Mouse (Mus musculus) CH12F3 (cell line): Measurements from ENCODE around the gene Iah1.

Experiments
- in situ Hi-C: fragments of 300-500 bp; cut with MboI; formaldehyde crosslinking; loops from 2 replicates; pipeline ENCODE4 v1.14.3; 2020; ENCODE audit warnings: low sequenced_read_pairs

Iah1 gene

DNA sequence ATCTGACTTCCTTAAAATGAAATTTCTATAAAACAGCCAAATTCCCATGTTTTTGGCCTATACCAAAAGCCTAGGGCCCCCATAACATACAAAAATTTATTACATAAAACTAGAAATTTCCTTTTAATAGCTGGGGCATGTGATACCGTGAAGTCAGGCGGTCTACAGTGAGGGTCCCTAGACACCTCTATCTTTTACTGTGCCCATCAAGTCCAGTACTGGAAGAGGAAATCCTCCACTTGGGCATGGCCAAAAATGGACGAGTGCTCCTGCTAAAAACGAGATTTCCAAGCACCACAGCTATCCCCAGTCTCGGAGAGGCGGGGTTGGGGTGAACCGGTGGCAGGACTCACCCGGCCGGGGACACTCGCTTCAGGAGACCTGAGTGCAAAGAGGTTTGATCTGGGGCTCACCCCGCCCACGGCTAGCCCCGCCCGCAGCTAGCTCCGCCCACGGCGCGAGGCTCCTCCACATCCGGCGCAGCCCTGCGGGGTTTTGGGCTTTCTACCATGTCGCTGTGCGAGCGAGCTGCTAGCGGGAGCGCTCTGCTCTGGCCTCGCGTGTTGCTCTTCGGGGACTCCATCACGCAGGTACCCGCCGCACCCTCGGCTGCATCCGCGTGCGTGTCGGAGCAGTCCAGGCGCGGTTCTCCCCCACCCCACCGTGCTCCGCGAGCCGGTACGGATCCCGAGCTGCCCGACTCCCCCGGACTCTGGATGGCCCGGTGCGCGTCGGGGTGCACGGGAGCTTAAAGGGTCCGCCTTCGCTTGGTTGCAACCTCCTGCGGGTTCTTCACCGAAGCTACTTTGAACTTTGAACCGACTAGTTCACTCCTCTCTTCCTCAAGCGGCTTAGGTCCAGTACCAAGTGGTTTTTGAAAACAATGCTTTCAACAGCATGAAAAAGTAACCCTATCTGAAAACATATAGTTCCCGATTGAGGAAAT is at the start of gene Iah1:
Gene Iah1, plus strand, starts transcription at position 467 of the 946 bp plus-strand sequence.
- in situ Hi-C loops = no loop called here

DNA sequence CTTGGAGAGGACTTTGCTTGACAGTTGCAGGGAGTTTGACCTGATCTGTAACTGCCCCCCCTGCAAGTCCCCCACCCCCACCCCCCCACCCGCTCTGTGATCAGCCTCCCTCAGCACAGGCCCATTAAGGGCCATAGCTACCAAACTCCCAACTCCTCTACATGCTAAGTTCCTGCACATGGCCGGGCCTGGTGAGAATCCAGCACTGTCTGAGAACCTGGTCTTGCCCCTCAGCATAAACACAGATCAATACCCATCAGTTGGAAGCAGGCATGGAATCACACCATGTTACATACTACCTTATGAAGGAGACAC is 49.4 kb upstream of the Iah1 start:
- in situ Hi-C loops = no loop called here

DNA sequence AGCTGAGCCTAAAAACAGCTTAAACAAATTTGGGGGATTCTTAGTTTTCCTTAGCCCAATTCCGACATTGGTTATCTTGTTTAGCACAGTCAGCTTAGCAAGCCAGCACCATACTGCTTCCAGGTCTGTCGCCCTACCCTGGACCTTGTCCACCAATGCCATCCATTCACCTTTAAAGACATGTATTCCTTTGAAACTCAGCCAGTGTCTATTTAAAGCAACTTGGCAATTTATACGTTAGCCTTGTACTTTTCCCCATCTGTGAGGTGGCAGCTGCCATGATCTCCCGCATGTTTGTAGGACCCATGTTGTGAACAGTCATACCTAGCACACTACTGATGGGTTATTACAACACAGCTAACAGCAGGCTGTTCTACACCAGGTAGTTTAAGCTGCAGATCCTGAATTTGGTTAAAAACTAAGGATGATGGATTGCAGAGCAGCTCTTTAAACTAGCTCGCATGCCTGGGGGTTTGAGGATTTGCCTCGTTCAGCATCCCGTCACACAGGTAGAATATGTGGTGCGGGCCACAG is 48.0 kb upstream of the Iah1 start:
- in situ Hi-C loops = no loop called here

DNA sequence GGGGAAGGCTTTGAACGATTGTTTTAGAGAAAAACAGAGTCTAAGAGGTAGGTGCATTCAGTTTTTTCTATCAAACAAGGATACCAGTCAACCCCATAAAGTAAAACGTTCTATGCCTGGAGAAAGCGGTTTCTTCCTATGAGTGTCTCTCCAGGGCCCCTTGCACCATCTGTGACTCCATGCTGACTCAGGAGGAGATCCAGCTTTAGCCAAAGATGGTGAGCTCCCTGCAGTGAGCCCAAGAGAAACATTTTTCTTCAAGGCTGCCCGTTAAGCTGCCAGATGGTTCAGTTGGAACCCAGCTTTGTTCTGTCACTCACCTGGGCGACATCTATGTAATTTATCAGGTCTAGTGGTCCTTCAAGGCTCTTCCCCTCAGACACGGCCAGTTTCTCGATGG is 41.7 kb upstream of the Iah1 start:
- in situ Hi-C loops = no loop called here

DNA sequence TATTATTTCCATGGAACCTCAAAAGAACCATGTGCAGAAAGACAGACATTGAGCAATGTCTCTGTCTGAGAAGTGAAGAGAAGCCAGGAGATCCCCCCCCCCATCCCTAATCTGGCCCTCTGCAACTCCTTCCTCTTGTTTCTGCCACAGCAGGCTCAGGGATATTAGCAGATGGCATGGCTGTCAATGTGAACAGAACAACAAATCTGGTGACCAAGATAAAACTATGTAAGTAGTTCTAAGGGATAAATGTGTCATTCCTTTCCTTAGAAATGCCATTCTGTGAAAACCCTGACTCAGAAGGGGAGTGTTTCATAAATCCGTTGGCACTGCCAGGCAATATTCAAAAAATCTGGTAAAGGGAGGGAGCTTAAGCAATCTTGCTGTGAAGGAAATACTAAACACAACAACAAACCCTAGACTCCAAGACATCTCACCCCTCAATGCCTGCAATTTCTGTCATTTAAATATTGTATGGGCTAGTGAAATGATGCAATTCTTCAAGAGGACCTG is 38.8 kb upstream of the Iah1 start:
- in situ Hi-C loops = no loop called here

DNA sequence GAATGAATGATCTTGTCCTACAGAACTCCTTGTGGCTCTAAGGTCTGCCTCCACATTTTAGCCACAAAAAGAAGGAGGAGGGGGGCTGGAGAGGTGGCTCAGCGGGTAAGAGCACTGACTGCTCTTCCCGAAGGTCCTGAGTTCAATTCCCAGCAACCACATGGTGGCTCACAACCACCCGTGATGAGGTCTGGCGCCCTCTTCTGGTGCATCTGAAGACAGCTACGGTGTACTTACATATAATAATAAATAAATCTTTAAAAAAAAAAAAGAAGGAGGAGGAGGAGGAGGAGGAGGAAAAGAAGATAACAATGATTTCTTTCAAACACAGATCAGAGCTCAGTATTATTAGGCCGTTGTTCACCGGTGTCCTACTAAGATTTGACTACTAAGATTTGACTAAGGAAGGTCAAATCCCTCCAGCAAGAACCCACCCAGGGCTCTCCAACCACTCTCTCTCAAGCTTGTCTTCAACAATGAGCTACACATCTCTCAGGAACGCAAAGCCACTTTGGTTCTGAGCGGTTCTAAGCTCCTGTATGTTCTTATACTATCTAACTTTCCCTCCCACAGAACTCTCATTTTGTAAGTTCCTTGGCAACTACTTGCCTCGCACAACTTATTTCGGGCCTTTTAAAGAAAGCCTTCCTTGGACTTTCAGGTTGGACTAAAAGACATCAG is 31.3 kb upstream of the Iah1 start, which contains the start of gene Cpsf3:
Gene Cpsf3, plus strand, starts transcription at position 631 of the 681 bp plus-strand sequence.
- in situ Hi-C loops = no loop called here

DNA sequence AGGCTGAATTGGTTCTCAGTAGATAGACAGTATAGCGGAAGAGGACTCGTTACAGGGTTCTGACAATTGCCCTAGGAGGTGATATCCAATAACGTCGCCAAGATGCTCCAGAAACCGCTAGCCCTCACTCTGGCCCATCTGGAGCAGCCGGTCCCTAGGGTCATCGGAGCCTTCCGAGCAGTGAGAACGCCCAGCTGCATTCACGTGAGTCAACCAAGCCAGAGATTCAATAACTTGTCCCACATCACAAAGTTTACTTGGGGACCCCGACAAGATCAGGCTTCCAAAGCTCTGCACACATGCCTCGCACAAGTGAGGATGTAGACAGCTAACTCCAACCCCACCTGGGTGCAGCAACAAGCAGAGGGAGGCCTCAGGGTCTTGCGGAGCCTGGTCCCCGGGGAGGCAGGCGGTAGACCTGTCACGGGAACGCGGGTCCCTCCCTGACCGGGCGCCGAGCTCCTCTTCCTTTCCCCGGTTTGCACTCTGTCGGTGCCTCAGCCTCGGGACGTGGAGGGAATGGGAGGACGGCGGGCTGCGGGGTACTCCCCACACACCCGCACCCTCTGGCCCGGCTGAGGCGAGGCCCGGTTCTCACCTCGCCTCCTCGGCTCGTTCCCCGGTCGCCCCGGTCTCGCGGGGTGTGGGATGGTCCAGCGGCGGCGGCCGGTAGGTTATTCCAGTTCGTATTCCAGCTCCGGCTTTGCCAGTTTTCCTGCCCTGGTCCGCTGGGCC is 30.5 kb upstream of the Iah1 start:
- in situ Hi-C loops = no loop called here

DNA sequence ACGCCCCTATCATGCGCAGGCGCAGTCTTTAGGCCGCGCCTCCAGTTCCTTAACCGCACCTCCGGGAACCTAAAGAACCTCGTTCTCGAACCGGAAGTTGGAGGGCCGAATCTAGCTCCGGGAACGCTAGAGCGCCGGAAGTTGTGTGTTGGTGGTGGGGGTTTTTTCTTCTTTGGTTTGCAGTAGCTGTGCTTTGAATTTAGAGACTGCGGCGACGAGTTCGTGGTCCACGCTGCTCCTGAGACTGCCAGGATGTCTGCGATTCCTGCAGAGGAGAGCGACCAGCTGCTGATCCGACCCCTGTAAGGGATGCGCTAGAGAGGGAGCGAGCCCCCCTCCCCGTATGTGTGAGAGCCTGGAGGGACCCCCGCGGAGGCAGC is 30.0 kb upstream of the Iah1 start, which contains the start of gene Itgb1bp1:
Gene Itgb1bp1, minus strand, starts transcription at position 42 of the 380 bp plus-strand sequence.
- in situ Hi-C loops = no loop called here

DNA sequence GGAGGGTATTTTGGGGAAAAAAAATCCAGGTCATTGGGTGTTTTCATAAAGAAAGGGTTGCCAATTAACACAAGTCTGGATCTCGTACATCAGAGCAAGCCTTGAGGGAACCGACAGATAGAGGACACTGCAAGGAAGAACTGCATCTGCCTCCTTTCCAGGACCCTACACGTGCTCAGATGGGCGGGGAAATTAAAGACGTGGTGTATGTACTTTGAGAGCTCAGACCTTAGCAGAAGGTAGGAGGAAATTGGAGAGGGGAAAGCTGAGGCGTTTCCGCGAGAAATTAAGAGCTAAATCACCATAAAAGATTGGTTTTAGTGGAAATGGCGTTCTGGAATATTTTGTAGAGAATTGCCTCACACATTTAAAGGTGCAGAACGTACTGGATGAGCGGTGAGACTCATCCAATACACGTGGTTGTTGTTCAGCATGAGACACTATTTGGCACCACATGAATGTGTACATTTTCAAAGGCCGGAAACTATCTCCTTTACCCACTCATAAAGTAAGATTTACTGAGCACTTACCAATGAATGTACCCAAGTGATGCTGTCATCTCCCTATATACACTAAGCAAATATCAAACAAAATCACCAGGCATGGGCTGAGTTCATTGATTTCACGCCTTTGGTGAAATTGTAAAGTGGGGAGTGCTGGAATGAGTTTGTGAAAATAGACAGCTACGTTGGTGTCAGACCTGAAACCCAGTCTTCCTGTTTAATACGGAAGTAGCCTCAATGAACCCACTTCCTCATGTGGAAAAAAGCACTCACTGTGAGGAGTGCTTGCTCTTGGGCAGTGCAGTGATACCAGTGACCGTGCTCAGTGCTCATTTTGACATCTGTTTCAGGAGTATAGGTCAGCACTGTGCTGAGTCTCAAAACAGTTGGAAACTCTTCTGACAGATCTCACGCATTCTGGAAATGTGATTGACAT is 29.2 kb upstream of the Iah1 start:
- in situ Hi-C loops = no loop called here

DNA sequence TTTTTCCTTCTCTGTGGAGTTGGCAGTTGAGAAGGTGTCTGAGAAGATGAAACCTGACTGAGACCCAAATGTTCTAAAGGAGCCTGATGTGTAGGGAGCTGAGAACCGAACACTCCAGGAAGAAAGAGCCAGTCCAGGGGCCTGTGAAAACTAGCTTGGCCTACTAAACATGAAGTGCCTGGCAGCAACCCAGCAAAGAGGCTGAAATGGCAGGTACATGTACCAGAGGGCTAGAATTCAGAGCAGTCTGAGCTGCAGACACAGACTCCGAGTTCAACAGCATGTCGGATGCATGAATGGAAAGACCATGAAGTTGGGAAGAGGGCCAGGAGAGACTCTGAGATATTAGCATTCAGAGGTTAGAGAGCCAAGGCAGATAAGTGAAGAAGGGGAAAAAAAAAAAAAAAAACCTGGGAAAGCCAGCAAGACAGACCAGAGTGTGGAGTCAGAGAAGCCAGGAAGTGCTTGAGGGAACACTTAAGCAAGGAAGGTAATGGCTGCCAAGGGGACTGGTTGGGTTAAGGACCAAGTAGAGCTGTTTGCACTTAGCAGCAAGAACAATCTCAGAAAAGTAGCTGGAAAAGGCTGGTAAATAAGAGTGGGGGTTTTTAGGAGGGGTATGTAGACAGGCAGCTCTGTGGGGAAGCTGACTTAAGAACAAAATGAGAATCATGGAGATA is 27.3 kb upstream of the Iah1 start:
- in situ Hi-C loops = no loop called here

DNA sequence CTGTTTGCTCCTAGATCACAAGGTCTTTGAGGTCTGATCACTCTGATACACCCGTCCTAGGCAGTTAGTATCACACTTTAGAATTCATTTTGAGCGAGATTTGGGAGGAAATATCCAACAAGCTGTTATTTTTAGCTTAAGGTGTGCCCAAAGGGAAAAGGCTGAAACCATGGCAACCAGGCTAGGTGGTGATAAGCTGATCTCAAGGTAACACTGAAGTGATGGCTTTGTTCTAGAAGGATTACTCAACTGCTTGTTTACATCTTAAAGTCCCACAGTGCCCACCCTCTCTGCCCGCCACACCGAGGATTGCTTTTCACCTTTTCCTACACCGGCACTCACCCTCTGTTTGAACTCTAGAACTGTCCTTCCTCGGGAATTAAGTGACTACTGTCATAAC is 26.5 kb upstream of the Iah1 start:
- in situ Hi-C loops = no loop called here

DNA sequence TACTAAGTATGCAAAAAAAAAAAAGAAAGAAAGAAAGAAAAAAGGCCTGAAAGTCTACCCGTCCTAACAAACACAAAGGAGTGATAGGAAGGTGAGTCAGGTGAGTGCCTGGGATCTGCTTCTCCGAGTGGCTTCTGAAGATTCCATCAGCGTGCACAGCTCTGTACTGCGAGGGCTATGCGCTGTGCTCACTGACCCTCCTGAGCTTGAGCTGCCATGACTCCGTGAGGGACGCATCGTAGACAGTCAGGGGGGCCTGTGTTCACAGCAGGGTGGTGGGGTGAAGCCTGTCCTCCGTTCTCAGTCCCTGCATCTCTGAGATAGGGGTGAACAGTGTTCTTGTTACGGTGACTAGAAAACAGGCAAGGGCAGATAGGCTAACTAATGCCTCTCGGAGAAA is 17.3 kb upstream of the Iah1 start:
- in situ Hi-C loops = no loop called here

DNA sequence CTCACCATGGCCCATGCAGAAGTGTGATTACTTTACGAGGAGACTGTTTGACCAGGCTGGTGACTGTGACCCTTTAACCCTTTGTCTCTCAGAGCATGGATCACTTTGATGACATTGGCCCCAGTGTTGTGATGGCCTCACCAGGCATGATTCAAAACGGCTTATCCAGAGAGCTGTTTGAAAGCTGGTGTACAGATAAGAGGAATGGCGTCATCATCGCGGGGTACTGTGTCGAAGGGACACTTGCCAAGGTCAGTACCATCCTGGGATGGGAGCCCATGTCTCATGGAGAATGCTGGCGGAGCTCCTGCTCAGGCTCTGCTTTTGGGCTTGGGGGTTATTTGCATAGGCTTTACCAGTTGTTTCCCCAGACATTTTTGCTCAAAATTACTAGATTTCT is 14.9 kb upstream of the Iah1 start:
- in situ Hi-C loops = no loop called here

DNA sequence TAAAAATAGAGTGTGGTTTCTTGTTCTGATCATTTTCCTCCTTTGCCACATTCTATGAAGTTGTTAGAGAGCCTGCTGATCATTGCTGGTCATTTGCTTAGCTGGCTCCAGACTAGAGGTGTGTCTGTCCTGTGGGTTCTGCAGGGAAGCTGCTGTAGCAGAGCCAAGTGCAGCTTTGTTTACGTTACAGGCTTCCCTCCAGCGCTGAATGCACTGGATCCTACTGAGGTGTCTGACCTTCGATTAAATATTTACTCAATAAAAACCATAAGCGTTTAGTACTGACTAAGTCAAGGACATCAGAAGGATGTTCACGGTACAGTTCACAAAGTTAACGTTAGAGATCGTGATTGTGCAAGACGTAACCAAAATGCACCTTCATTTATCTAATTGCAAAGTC is 14.3 kb upstream of the Iah1 start:
- in situ Hi-C loops = no loop called here

DNA sequence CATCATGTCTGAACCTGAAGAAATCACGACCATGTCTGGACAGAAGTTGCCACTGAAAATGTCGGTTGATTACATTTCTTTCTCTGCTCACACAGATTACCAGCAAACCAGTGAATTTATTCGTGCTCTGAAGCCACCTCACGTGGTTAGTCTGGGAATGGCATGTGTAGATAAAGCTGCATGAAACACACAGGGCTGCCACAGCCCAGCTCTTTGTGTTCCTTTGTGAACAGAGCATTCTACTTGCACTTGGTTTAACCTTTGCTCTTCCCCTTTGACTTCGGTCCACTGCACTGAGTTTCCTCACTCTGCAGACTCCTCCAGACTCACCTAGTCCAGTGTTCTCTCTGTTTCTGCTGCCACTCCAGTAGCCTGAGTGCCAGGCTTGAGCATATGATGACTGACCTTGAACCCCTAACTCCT is 13.8 kb upstream of the Iah1 start:
- in situ Hi-C loops = no loop called here

DNA sequence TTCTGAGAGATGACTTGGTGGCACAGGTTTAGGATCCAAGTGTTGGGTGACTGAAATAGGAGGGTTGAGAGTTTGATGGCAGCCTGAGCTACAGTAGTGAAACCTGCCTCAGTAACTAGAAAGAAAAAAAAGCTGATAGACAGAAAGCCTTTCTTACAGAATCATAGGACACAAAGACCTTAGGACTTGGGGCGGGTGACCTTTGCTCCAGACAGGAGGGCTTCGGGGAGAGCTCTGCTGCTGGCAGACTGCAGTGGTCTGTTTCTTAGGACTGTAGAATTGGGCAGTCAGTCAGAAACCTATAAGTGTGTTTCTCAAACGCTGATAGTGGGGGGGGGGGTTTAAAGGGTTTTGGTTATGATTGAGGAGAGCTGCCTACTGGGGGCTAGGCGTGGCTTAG is 10.4 kb upstream of the Iah1 start:
- in situ Hi-C loops = no loop called here

DNA sequence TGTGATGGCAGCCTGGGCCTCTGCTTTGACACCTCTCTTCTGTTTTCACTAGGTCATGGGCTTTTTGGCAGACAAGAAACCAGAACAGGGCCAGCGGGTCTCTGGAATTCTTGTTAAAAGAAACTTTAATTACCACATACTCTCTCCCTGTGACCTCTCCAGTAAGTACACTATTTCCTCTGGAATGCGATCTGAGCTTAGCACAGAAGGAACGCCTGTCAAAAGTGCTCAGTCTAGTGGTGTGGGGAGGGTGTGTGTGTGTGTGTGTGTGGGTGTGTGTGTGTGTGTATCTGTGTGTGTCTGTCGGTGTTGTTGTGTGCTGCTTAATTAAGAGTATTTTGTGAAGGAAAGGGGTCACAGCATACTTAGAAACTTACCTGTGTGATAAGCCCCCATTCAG is 9.5 kb upstream of the Iah1 start:
- in situ Hi-C loops = no loop called here

DNA sequence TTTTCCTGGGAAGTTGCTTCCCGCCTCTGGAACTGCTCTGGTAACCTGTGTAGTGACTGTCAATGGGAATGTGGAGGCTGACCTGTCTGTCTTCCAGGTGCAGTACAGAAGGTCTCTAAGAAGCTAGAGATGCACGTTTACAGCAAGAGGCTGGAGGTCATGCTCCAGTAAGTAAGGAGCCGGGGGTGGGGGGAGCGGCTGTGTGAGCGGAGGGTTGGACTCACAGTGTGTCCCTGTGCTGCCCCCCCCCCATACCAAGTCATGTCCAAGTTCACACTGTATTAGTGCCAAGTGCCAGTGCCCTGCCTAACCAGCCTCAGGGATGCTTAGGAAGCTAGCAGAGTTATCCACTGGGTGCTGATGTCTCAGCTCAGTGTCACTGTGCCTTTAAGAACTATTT is 4.0 kb upstream of the Iah1 start:
- in situ Hi-C loops = no loop called here

DNA sequence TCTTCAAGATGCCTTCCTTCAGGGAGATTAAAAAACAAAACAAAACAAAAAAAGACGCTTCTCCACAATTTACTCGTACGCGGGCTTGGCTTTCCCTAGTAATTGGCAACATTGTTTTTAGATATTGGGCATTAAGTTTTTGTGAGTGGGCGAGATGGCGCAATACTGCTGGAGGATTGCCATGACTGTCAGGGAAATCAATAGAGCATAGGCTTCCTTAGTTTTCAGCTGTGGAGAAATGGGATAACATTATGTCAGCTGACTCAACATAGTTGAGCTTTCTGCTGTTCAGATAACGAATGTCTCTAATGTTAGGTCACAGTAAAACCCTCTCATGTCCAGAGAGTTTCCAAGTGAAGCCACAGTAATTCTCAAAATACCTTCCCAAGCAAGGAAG is 678 bp downstream of the Iah1 start:
- in situ Hi-C loops = no loop called here
